Mouse (Mus musculus) forebrain, embryonic 12.5 days (tissue): ENCODE measurements around the gene Slc17a5. TPM values are rescaled to one million over a fixed set of nuclear protein-coding genes. Genes with fewer than 3 reads are reported as not detected.

Experiments
- ATAC-seq: fragments of 200-750 bp; cut with Nextera tagmentation; 2 replicates; pipeline ENCODE4 v1.8.0; 2017; ENCODE audit warnings: moderate TSS enrichment; ENCODE audit not compliant: low FRiP score
- H3K27ac ChIP-seq: fragments of 300-500 bp; sonication (generic); 2 replicates; pipeline ENCODE4 v1.5.1; 2016; ENCODE audit warnings: mild to moderate bottlenecking
- H3K27me3 ChIP-seq: fragments of 300-500 bp; sonication (generic); 2 replicates; pipeline ENCODE4 v1.6.1; 2016; ENCODE audit warnings: mild to moderate bottlenecking
- H3K36me3 ChIP-seq: fragments of 300-500 bp; sonication (generic); replicated peaks from 2 replicates; pipeline ENCODE4 v1.6.1; 2016; ENCODE audit warnings: mild to moderate bottlenecking
- H3K4me1 ChIP-seq: fragments of 300-500 bp; sonication (generic); 2 replicates; pipeline ENCODE4 v1.6.1; 2016
- H3K4me2 ChIP-seq: fragments of 300-500 bp; sonication (generic); 2 replicates; pipeline ENCODE4 v1.6.1; 2016; ENCODE audit warnings: mild to moderate bottlenecking, moderate library complexity
- H3K4me3 ChIP-seq: fragments of 300-500 bp; sonication (generic); replicated peaks from 2 replicates; pipeline ENCODE4 v1.5.1; 2016; ENCODE audit warnings: mild to moderate bottlenecking
- H3K9ac ChIP-seq: fragments of 300-500 bp; sonication (generic); 2 replicates; pipeline ENCODE4 v1.6.1; 2016; ENCODE audit warnings: mild to moderate bottlenecking
- H3K9me3 ChIP-seq: fragments of 300-500 bp; sonication (generic); 2 replicates; pipeline ENCODE4 v1.6.1; 2016
- WGBS: fragments of 180-500 bp; shearing (Covaris S2); methylation state at CpG from one replicate; pipeline ENCODE4 v1.1.7; 2016; 5-methylcytosine and 5-hydroxymethylcytosine counted together
- polyA plus RNA-seq: library from polyadenylated mRNA; unstranded; fragments of >200 nt; fragmentation: Nextera tagmentation; extraction: Ambion mirVana; gene quantifications from 2 replicates; pipeline ENCODE4 v1.2.1, GENCODE M21; 2016

Gene Slc17a5
- polyA plus RNA-seq, 1 experiment from 2014 or later: 13.5 TPM

DNA sequence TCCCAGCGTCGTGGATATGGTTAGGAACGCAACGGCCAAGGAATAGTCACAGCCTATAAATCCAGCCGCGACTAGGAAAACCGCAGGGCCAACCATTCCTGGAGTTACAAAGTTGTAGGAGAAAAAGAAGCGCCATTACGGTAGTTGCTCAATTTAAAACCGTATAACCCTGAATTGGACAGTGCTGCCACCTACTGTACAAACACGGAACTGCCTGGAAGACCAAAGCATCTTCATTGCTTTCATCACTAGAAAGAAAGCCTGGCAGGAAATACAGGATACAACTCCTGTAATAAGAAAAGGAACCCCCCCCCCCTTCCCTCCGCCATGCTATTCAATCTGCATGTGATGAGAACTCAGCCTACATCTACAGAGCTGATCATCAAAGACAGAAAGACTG, 34.9 kb downstream of the Slc17a5 start:
- Histone ChIP-seq H3K36me3 (peaks cover 17% of the 10 kb centered on the region), H3K27me3 (no peaks in the 10 kb centered on the region), H3K4me1 (no peaks in the 10 kb centered on the region), H3K4me2 (no peak overlapping the region), H3K9ac (no peak overlapping the region), H3K27ac (no peak overlapping the region), H3K9me3 (no peaks in the 10 kb centered on the region), H3K4me3 (no peak overlapping the region)
- ATAC-seq: no peak
- 46% methylated on average over 12 of the region's 12 CpGs for WGBS

DNA sequence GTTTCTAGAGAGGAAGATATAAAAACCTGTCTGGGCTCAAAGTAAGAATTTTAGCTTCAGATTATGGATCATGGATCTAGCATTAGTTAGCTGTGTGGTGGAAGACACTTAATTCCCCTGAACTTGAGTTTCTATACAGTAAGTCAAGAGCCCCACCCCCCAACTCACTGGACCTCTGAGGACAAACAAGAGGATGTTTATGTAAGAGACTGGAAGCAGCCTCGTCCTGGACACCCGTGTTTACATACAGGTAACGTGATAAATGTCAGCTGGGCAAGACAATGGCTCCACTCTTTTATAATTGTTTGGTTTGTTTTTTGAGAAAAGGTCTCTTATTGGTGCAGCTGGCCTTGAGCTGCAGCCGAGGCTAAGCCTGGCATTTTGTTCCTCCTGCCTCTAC, 36.1 kb downstream of the Slc17a5 start:
- no peak overlapping the region for H3K27ac ChIP-seq
- no peaks in the 10 kb centered on the region for H3K27me3 ChIP-seq
- H3K9ac ChIP-seq: no peak overlapping the region
- H3K4me1 ChIP-seq: no peaks in the 10 kb centered on the region
- H3K4me2 ChIP-seq: no peak overlapping the region
- 72% methylated on average over 4 of the region's 4 CpGs for WGBS
- H3K36me3 ChIP-seq: peaks cover 15% of the 10 kb centered on the region
- no peaks in the 10 kb centered on the region for H3K9me3 ChIP-seq
- H3K4me3 ChIP-seq: no peak overlapping the region
- no peak for ATAC-seq

DNA sequence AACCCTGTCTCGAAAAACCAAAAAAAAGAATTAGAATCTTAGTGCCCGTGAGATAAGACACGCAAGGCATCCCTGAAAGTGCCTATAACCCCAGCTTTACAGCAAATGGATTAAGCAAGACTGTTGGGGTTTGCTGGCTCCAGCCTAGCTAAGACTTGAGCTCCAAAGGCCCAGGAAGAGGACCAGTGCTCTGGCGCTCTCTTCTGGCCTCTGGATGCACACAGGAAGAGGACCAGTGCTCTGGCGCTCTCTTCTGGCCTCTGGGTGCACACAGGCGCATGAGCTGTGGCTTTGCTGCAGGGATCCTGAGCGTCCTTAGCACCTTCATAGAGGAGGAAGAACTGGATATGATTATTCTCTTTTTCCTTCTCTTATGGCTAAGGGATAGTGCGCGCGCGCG, 40.1 kb downstream of the Slc17a5 start:
- Histone ChIP-seq H3K4me1 (no peaks in the 10 kb centered on the region), H3K4me2 (no peak overlapping the region), H3K27me3 (no peaks in the 10 kb centered on the region), H3K9me3 (no peaks in the 10 kb centered on the region), H3K36me3 (peaks cover 11% of the 10 kb centered on the region), H3K4me3 (no peak overlapping the region), H3K9ac (no peak overlapping the region), H3K27ac (no peak overlapping the region)
- ATAC-seq: no peak
- WGBS: 83% methylated on average over 12 of the region's 12 CpGs

DNA sequence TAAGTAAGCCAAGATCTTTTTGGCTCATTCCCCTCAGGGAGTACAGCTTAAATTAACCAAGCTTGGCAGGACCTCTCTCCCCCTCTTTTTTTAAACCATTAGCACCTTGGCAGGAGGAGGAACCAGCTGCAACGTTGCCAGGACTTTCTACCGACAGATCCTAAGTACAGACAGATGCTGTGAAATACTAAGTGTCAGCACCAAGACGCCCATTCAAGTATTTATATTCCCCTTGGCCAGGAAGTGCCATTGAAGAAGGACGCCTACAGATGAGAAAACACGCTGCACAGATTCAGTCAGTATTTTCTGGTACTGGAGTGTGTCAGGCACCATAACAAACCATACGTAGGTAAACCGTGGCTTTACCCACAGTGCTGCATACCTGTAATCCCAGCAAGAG, 40.9 kb downstream of the Slc17a5 start:
- H3K4me1 ChIP-seq: no peaks in the 10 kb centered on the region
- ATAC-seq: no peak
- peaks cover 4% of the 10 kb centered on the region; the same call in 1 of the 2 replicates for H3K36me3 ChIP-seq
- H3K9ac ChIP-seq: no peak overlapping the region
- no peaks in the 10 kb centered on the region for H3K9me3 ChIP-seq
- no peak overlapping the region for H3K4me3 ChIP-seq
- no peaks in the 10 kb centered on the region for H3K27me3 ChIP-seq
- no peak overlapping the region for H3K4me2 ChIP-seq
- no peak overlapping the region for H3K27ac ChIP-seq
- 86% methylated on average over 7 of the region's 7 CpGs for WGBS

DNA sequence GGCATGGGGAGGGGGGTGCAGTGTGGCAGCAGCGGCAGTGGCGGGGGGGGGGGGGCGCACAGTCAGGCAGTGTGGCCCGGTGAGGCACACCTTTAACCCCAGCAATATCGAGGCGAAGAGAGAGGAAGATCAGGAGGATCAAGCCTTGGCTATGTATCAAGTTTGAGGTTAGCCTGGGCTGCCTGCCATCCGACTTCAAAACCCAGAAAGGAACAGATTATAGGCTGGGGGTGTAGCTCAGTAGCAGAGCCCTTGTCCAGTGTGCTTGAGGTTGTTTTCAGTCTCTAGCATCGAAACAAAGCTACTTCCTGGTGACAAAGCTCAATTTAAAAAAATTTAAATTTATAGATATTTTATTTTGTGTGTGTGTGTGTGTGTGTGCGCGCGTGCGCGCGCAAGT, 46.1 kb downstream of the Slc17a5 start:
- H3K9ac ChIP-seq: no peak overlapping the region
- H3K27me3 ChIP-seq: no peaks in the 10 kb centered on the region
- H3K4me2 ChIP-seq: no peak overlapping the region
- WGBS: 94% methylated on average over 14 of the region's 14 CpGs
- no peak overlapping the region for H3K4me3 ChIP-seq
- ATAC-seq: no peak; the same call in 1 of the 2 replicates
- no peaks in the 10 kb centered on the region for H3K9me3 ChIP-seq
- H3K4me1 ChIP-seq: no peaks in the 10 kb centered on the region
- no peak overlapping the region for H3K27ac ChIP-seq
- H3K36me3 ChIP-seq: no peaks in the 10 kb centered on the region

DNA sequence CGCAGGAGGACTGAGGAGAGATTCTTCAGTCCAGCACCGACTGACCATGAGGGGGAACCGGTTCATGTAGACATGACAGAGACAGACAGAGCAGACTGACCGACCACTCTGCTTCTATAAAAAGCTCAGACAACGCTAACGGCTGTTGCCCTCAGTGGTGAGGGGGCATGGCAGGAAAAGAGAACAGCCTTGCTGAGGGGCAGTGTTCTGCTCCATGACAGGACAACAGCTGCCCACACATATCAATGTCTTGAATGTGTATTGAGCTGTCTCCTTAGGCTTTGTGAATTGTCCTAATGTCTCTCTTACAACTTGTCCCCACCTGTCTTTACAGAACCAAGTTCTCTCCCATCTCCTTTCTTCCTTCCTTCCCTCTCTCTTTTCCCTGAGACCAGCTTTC, 49.4 kb downstream of the Slc17a5 start:
- Histone ChIP-seq H3K4me3 (no peak overlapping the region), H3K9me3 (no peaks in the 10 kb centered on the region), H3K4me2 (no peak overlapping the region), H3K27ac (no peak overlapping the region), H3K27me3 (no peaks in the 10 kb centered on the region), H3K9ac (no peak overlapping the region), H3K36me3 (no peaks in the 10 kb centered on the region), H3K4me1 (no peaks in the 10 kb centered on the region)
- 72% methylated on average over 6 of the region's 6 CpGs for WGBS
- no peak for ATAC-seq

DNA sequence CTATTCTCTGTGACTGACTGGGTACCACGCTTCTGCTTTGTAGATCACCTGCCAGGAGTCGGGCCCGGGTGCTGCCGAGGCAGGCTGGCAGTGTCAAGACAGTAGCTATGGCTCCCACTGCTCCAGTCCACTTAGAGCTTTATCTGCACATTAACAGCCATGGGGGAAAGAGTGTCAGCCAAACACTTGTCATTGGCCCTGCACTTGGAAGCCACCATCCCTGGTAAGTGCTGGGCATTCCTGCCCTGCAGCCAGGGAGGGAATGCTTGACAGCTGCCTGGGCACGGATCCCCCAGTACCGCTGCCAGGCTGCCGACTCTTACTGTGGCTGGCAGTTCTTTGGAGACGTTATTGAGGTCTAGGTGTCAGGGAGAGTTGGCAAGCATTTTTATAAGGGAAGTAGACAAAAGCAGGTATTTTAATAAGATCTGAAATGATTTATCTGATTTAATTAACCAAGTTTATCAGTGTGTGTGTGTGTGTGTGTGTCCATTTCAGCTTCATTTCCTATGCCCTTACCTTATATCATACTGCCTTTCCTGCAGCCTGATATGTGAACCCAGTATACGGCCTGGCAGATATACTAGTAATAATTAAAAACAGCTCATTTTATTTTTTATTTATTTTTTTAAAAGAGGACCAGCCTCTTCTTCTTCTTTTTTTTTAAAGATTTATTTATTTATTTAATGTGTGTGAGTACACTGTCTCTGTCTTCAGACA, 50.5 kb downstream of the Slc17a5 start:
- WGBS: 90% methylated on average over 9 of the region's 9 CpGs
- H3K9ac ChIP-seq: no peak overlapping the region
- H3K4me1 ChIP-seq: no peaks in the 10 kb centered on the region
- no peak overlapping the region for H3K27ac ChIP-seq
- no peak for ATAC-seq
- no peak overlapping the region for H3K4me3 ChIP-seq
- no peak overlapping the region for H3K4me2 ChIP-seq
- H3K9me3 ChIP-seq: no peaks in the 10 kb centered on the region
- H3K36me3 ChIP-seq: no peaks in the 10 kb centered on the region
- no peaks in the 10 kb centered on the region for H3K27me3 ChIP-seq

DNA sequence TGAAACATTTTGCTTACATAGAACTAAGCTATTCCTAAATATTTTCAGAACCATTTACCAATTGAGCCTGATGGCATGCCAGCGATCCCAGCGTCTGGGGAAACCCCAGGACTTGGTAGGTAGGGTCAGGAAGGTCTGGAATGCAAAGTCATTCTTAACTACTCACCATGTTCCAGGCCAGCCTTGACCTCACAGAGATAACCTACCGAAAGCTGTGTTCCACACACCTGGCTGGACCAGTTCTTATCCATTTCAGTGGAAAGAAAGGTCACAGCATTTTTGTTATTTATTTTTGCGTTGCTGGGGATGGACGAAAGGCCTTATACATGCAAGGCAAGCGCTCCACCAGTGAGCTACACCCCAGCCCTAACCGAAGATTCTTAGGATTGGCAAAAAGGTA, 53.2 kb downstream of the Slc17a5 start:
- no peak overlapping the region for H3K27ac ChIP-seq
- no peak overlapping the region for H3K9ac ChIP-seq
- H3K4me2 ChIP-seq: no peak overlapping the region
- H3K9me3 ChIP-seq: no peaks in the 10 kb centered on the region
- H3K4me1 ChIP-seq: no peaks in the 10 kb centered on the region
- no peaks in the 10 kb centered on the region for H3K36me3 ChIP-seq
- 93% methylated on average over 7 of the region's 7 CpGs for WGBS
- no peaks in the 10 kb centered on the region for H3K27me3 ChIP-seq
- ATAC-seq: no peak
- H3K4me3 ChIP-seq: no peak overlapping the region

DNA sequence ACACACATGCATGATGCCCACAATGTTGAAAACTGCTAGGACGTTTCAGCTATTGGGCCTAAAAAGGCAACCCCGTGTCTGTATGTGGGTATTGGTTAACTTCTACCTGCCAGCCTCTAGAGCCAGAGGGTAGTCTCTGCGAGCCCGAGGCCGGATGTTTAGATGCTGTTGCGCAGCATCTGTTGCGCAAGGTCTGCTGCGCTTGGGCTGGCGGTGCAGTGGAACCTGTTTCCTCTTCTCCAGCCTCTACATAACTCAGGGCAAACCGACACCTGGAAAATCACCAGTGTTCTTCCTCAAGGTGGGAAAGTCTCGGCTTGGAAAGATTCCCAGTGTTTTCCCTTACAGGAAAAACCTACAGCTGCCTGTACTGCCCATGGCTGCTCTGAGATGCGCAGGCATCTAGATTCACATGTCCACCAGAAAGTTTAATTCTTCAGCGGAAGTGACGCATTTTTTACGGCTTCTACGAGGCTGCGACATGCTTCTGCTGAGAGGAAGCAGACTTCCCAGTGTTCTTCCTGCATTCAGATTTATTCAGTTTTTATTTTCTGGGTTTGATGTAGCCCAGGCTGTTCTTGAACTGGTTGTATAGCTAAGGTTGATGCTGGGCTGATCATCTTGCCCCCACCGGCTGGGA, 54.4 kb downstream of the Slc17a5 start:
- Histone ChIP-seq H3K27ac (no peak overlapping the region), H3K36me3 (no peaks in the 10 kb centered on the region), H3K4me2 (no peak overlapping the region), H3K9me3 (no peaks in the 10 kb centered on the region), H3K9ac (no peak overlapping the region), H3K4me1 (peaks cover under 1% of the 10 kb centered on the region; the same call in 1 of the 2 replicates), H3K4me3 (no peak overlapping the region), H3K27me3 (no peaks in the 10 kb centered on the region)
- 88% methylated on average over 18 of the region's 18 CpGs for WGBS
- no peak for ATAC-seq

DNA sequence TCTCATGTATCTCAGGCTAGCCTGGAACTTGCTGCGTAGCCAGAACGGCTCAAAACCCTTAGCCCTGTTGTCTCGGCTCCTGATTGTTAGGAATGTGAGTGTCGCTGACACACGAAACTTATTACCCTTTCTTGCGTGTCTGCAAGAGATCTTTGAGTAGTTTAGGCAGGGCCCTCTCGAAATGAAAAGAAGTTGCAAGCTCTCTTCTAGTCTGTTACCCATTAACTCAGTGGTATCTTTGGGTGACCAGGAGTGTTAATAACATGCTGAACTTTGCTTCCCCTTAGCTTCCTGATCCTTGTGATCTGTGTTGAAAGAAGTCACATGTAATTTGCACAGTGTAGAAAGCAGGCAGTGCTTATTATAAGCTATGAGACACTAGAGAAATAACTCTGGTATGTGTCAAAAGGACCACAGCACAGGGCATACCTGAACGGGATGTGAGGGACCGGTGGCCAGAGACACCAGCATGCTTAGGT, 55.5 kb downstream of the Slc17a5 start:
- Histone ChIP-seq H3K36me3 (no peaks in the 10 kb centered on the region), H3K27me3 (no peaks in the 10 kb centered on the region), H3K4me1 (peaks cover 4% of the 10 kb centered on the region), H3K4me3 (no peak overlapping the region), H3K4me2 (no peak overlapping the region), H3K9ac (no peak overlapping the region), H3K27ac (0 out of 2 replicates have a peak overlapping the region, but pooled peaks have one; percentile 8), H3K9me3 (no peaks in the 10 kb centered on the region)
- 78% methylated on average over 9 of the region's 9 CpGs for WGBS
- no peak for ATAC-seq

DNA sequence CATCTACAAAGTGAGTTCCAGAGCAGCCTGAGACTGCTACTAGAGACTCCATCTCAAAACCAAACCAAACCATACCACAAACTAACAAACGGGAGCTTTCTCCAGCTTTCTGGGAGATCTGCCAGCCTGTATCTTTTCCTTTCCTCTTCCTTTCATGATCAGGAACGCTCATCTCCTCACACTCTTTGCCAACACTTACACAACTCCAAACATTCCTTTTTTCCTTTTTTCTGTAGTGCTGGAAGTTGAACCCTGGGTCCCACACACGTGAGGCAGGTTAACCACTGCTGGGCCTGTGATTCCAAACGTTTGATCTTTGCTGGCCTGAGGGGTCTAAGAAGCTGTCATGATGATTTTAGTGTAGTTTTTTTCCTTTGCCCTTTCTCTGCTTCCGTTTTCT, 56.0 kb downstream of the Slc17a5 start:
- Histone ChIP-seq H3K9me3 (no peaks in the 10 kb centered on the region), H3K27ac (no peak overlapping the region), H3K4me2 (no peak overlapping the region), H3K36me3 (no peaks in the 10 kb centered on the region), H3K27me3 (no peaks in the 10 kb centered on the region), H3K9ac (no peak overlapping the region), H3K4me3 (no peak overlapping the region), H3K4me1 (peaks cover 8% of the 10 kb centered on the region)
- no peak for ATAC-seq
- WGBS: 69% methylated on average over 5 of the region's 5 CpGs

DNA sequence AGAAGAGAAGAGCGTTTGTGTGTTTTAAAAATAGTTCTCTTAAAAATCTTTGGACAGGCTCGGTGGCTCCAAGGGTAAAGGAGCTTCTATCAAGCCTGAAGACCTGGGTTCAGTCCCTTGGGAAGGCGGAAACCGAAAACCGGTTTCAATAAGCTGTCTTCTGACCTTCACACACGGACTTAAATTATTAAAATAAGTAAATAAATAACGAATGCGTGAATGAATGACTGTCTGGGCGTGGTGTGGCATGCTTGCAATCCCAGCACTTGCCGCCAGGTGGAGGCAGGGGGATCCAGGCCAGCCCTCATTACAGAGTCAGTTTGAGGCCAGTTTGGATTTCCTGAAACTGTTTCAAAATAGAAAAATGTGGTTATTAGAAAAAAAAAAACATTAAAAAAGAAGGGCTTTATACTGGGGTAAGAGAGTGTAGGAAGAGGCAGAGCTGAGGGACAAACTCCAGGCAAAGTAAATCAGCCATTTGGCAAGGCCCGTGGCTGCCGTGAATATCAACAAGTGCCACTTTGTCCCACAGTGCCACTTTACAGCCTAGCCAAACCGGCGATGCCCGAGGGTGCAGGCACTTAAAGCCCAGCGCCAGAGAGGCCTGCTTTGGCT, 60.0 kb downstream of the Slc17a5 start:
- Histone ChIP-seq H3K4me1 (peaks cover 10% of the 10 kb centered on the region), H3K9me3 (no peaks in the 10 kb centered on the region), H3K4me3 (peak overlapping the region; percentile 50), H3K9ac (peak overlapping the region; percentile 54), H3K27me3 (no peaks in the 10 kb centered on the region), H3K36me3 (peaks cover 17% of the 10 kb centered on the region), H3K4me2 (peak overlapping the region; percentile 85), H3K27ac (peak overlapping the region; percentile 65; the same call in 1 of the 2 replicates)
- ATAC-seq: peak; percentile 52
- whole genome bisulfite sequencing: 5% methylated on average over 16 of the region's 16 CpGs
